Mouse (Mus musculus): ENCODE measurements around the gene Pi4k2a. TPM values are rescaled to one million over a fixed set of nuclear protein-coding genes. Genes with fewer than 3 reads are reported as not detected.

The Pi4k2a gene
- polyA plus RNA-seq, 1 experiment, result 81.0 TPM

DNA sequence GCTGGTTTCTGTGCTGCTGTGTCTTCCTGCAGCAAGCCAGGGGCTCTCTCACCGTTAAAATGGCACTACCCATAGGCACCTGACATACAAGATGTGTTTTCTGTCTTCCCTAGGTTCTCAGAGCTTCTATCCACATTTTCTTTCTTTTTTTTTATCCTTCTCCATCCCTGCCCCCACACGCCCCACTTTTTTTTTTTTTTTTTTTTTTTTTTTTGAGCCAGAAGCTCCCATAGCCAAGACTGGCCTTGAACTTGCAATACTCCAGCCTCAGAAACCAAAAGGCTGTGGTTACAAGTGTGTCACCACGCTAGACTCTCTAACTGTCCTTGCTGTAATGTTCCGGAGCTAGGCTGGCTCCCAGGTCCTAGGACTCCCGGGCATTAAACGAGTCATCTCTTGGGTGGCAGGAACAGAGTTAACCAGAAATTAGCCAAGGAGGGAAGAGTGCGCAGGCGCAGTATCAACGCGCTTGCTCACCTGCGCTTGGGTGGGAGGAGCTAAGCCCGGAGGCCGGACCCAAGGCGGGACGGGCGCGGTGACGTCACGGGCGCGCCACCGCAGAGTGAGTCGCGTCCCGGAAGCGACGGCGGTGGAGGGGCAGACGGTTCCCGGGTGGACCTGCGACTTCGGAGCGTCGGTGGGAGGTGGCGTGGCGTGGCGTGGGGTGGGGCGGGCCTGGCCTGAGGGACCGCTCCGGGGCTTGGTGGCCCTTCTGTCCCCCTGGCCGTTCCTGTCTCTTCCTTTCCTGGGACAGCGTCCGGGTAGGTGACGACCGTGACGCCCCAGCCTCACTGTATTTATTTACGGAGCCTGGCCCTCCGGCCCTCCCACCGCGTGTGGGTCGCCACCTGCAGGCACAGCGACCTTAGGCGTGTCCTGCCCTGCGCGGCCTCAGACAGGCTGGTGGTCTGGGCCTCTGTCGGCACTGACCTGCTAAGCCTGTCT, 80.0 kb downstream of the Pi4k2a start:
- H3K27ac ChIP-seq (ENCODE audit: insufficient read depth, low read length), result peak overlapping the region; percentile 72
- WGBS, result 1% methylated on average over 56 of the region's 56 CpGs
- TF ChIP-seq POLR2A (IDR thresholded peaks at IDR 0.05; ENCODE audit: borderline replicate concordance, insufficient read depth, low read length) (peak; percentile 91), CTCF (IDR thresholded peaks at IDR 0.05; ENCODE audit: borderline replicate concordance, insufficient read depth, low read depth, low read length) (no peak)
- peak; percentile 95 to 97 for DNase-seq
- H3K4me1 ChIP-seq (ENCODE audit: control insufficient read depth, insufficient read depth, low read length), result peaks cover 10% of the 10 kb centered on the region
- no peaks in the 10 kb centered on the region for H3K27me3 ChIP-seq (ENCODE audit: control insufficient read depth, insufficient read depth, low read length)
- H3K4me3 ChIP-seq (replicated peaks; ENCODE audit: insufficient read depth, low read depth, low read length), result peak overlapping the region; percentile 93

Other genes with a start within 250 kb of the Pi4k2a start
- 6.9 and 7.1 TPM in 2 replicates for gene Frat2, start 242.3 kb upstream of the Pi4k2a start, polyA plus RNA-seq (2012; rRNA removed)
- 15.1 and 16.4 TPM in 2 replicates for gene Rrp12, start 194.3 kb upstream of the Pi4k2a start, polyA plus RNA-seq (2012; rRNA removed)
- gene Pgam1, start 178.5 kb upstream of the Pi4k2a start, polyA plus RNA-seq (2012; rRNA removed), result 858 and 879 TPM in 2 replicates
- 25.6 and 26.3 TPM in 2 replicates for gene Exosc1, start 157.0 kb upstream of the Pi4k2a start, polyA plus RNA-seq (2012; rRNA removed)
- gene Zdhhc16, start 157.0 kb upstream of the Pi4k2a start, polyA plus RNA-seq (2012; rRNA removed), result 60.9 and 70.4 TPM in 2 replicates
- 54.9 and 65.5 TPM in 2 replicates for gene Mms19, start 109.3 kb upstream of the Pi4k2a start, polyA plus RNA-seq (2012; rRNA removed)
- gene Ubtd1, start 108.7 kb upstream of the Pi4k2a start, polyA plus RNA-seq (2012; rRNA removed), result 28.1 and 29.4 TPM in 2 replicates
- gene Ankrd2, start 54.5 kb upstream of the Pi4k2a start, polyA plus RNA-seq (2012; rRNA removed), result 0.32 and 0.54 TPM in 2 replicates
- 2.2 and 2.4 TPM in 2 replicates for gene Hoga1, start 44.9 kb upstream of the Pi4k2a start, polyA plus RNA-seq (2012; rRNA removed)
- gene 4933411K16Rik, start 38.2 kb upstream of the Pi4k2a start, polyA plus RNA-seq (2012; rRNA removed), result 0.32 and 0.41 TPM in 2 replicates
- 43.4 and 44.6 TPM in 2 replicates for gene Morn4, start 4.1 kb upstream of the Pi4k2a start, polyA plus RNA-seq (2012; rRNA removed)
- 26.9 and 28.8 TPM in 2 replicates for gene Avpi1, start 38.6 kb downstream of the Pi4k2a start, polyA plus RNA-seq (2012; rRNA removed)
- 11.7 and 12.8 TPM in 2 replicates for gene Marveld1, start 56.9 kb downstream of the Pi4k2a start, polyA plus RNA-seq (2012; rRNA removed)
- 104 and 107 TPM in 2 replicates for gene Zfyve27, start 73.5 kb downstream of the Pi4k2a start, polyA plus RNA-seq (2012; rRNA removed)
- 12.7 and 15.3 TPM in 2 replicates for gene Sfrp5, start 111.8 kb downstream of the Pi4k2a start, polyA plus RNA-seq (2012; rRNA removed)
- gene Golga7b, start 157.1 kb downstream of the Pi4k2a start, polyA plus RNA-seq (2012; rRNA removed), result 90.4 and 98.9 TPM in 2 replicates

Measured in cerebellum, adult 2 months (tissue).